Mouse (Mus musculus): ENCODE results near the gene Osbpl6. TPM values are rescaled to one million over a fixed set of nuclear protein-coding genes. Genes with fewer than 3 reads are reported as not detected.

The Osbpl6 gene
- total RNA-seq, 2 experiments from 2014 or later = 35.9 to 44.0 TPM

DNA sequence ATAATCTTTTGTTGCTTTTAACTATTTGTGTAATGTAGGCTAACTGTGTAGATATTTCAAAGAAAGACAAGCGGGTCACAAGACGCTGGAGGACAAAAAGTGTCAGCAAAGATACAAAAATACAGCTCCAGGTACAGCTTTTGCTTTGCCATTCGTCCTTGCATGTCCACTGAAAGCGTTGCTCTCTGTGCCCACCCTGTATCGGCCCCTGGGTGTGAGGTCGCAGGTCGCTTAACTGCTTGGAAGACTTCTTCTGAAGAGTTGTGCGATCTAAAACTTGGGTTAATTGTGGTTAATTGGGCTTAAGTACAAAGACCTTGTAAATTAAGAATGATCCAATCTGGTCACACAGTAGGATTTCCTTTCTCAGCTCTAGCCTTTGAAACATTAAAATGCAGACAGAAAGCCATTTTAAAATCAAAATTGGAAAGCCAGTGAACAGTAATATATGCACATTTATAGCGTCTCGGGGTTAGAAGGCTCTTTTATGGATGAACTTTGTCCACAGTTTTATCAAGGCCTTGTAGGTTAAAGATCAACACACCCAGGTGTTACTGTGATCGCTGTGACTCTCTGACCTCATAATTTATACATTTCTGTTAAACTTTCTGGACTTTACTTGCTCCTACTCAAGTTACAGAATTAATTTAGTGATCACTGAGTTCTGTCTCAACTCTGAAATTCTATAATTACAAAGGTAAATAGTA, 149.7 kb downstream of the Osbpl6 start:
- no peak for TF ChIP-seq CTCF (IDR thresholded peaks at IDR 0.05)
- no peak for DNase-seq
- H3K4me3 ChIP-seq = no peak overlapping the region
- H3K27ac ChIP-seq = no peak overlapping the region
- intact Hi-C loops (cut with DNase I) = no loop called here

DNA sequence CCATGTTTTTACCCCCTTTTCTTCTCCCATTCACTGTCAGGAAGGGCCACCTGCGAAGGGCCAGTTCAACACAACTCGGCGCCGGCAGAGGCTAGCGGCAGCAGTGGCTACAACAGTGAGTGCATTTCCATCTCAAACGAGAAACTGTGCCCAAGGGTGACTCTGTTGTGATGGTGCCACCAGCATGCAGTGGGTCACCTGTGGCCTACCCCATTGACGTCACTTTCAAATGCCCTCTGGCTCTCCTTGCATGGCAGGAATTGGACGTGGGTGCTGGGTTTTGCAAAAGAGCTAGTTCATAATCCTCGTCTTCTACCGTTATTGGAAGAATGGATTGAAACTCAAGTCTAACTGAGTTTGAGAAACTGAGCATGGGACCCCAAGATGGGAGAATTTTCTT, 153.8 kb downstream of the Osbpl6 start:
- Histone ChIP-seq H3K27ac (no peak overlapping the region), H3K4me3 (no peak overlapping the region)
- no peak for TF ChIP-seq CTCF (IDR thresholded peaks at IDR 0.05)
- DNase-seq = no peak
- intact Hi-C loops (cut with DNase I) = no loop called here

DNA sequence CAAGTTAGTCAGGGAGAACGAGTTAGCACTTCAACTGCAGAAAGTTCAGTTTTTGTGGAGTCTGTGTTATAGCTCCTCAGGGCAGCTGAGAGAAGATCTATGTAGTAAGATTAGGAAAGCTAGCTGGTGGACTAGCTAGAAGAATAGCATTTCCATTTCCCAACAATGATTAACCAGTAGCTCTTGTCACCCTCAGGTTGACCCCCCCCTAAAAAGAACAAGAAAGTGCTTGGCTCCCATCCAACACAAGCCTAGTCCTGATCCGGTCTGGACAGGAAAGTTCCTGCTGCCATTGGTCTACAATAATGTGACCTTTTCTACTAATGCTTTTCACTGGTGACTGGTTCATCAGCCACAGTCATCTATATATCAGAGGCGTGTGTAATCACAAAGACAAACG, 157.6 kb downstream of the Osbpl6 start:
- intact Hi-C loops (cut with DNase I) = no loop called here

DNA sequence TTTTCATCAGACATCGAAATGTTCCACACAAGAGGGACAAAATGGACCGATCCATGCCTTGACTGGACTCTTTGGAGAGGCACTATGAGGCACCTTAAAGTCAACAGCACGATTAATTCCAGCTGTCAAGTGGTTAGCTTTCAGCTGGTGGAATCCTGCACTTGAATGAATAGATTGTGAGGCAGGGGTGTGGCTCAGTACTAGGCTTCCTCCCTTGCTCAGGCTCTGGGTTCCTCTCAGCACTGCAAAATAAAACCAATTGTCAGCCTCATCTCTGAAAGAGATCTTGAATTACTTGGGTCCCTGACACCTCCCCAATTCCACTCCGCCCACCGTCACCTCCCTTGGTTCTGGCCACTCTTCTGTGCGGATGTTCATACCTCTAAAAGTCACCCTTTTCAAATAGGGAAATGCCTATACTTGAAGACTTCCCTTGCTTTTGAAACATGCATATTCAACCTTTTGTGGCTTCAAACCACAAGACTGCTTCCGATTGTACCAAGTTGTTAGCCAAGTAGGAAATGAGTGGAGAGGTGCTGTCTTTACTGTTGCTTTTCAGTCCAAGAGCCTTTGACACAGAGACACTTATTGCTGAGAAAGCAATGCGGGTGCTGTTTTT, 160.7 kb downstream of the Osbpl6 start:
- Histone ChIP-seq H3K4me3 (no peak overlapping the region), H3K27ac (no peak overlapping the region)
- intact Hi-C loops (cut with DNase I) = no loop called here
- DNase-seq = no peak
- TF ChIP-seq CTCF (IDR thresholded peaks at IDR 0.05) = no peak

More for the DNA sequence above, 157.6 kb downstream of the Osbpl6 start:
- no peak overlapping the region for H3K4me3 ChIP-seq
- no peak for DNase-seq
- H3K27ac ChIP-seq = no peak overlapping the region
- TF ChIP-seq CTCF (IDR thresholded peaks at IDR 0.05) = no peak

DNA sequence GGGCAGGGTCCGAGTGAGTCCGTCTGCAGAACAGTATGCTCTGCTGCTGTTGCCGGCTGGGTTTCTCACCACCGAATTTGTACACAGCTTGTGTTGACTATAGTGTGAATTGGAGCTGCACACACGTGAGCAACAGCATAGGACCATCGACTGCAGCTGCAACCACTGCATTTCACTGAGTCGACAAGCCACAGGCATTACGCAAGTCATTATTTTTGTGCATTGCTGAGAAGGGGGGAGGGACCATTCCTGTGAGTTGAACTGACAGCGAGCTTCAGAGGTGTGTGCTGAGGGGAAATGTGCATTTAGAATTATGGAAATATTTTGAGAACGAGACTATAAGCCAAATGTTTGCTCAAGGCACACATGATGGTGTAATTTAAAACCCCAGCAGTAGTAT, 165.2 kb downstream of the Osbpl6 start:
- Histone ChIP-seq H3K4me3 (no peak overlapping the region), H3K27ac (no peak overlapping the region)
- DNase-seq = no peak
- no peak for TF ChIP-seq CTCF (IDR thresholded peaks at IDR 0.05)
- intact Hi-C loops (cut with DNase I) = no loop called here

DNA sequence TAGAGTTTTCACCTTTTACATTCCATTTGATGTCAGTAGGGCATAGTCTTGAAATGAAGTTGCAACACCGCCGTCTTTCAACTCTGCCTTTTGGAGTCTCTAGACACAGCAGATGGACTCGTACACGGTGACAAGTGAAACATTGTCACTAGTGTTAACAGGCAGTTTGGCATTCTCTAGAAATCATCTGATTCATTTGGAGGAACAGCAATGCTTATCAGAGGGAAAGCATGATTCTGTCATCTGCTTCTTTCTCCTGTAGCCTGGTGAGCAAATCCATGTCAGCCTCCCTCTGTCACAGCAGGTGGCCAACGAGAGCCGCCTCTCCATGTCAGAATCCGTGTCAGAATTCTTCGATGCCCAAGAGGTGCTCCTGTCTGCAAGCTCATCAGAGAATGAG, 172.6 kb downstream of the Osbpl6 start:
- no peak for TF ChIP-seq CTCF (IDR thresholded peaks at IDR 0.05)
- DNase-seq = no peak
- intact Hi-C loops (cut with DNase I) = no loop called here
- Histone ChIP-seq H3K4me3 (no peak overlapping the region), H3K27ac (no peak overlapping the region)

DNA sequence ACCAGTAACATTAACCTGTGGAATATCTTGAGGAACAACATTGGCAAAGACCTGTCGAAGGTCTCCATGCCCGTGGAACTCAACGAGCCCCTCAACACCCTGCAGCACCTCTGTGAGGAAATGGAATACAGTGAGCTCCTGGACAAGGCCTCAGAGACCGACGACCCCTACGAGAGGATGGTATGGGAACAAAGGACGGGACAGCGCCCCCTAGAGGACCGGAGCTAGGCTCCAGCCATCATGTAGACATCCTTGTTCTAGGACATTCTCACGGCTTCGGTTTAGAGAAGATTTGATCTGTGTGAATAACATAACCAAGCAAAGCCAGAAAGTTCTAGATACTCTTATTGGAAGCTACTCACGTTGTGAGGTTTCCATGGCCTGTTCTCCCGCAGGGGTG, 178.8 kb downstream of the Osbpl6 start:
- TF ChIP-seq CTCF (IDR thresholded peaks at IDR 0.05) = peak; percentile 41
- intact Hi-C loops (cut with DNase I) = loop anchor here (10.0 kb wide), 1 partner anchor 220 kb away; the partner anchor contains the start of genes Cyct and Rbm45
- Histone ChIP-seq H3K27ac (no peak overlapping the region), H3K4me3 (no peak overlapping the region)
- DNase-seq = peak; percentile 21

DNA sequence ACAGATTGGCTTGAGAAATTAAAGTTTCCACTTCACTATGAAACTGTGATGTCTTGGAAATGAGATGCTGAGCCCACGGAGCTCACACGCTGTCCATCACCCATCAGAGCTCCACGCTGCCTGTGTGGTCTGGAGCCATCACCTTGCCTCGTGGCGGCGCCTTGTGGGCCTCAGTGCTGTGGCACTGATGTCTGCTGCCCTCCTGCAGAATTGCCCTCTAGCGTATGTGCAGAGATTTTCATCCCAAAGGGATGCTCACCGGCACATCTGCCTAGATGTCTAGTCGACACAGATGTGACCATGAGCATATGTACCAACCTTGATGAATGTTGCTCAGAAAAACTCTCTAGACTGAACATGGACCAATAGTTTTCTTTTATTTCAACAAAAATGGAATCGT, 180.6 kb downstream of the Osbpl6 start:
- no peak for TF ChIP-seq CTCF (IDR thresholded peaks at IDR 0.05)
- no peak for DNase-seq
- intact Hi-C loops (cut with DNase I) = loop anchor here (10.0 kb wide), 1 partner anchor 222 kb away; the partner anchor contains the start of genes Cyct and Rbm45
- no peak overlapping the region for H3K27ac ChIP-seq
- H3K4me3 ChIP-seq = no peak overlapping the region

DNA sequence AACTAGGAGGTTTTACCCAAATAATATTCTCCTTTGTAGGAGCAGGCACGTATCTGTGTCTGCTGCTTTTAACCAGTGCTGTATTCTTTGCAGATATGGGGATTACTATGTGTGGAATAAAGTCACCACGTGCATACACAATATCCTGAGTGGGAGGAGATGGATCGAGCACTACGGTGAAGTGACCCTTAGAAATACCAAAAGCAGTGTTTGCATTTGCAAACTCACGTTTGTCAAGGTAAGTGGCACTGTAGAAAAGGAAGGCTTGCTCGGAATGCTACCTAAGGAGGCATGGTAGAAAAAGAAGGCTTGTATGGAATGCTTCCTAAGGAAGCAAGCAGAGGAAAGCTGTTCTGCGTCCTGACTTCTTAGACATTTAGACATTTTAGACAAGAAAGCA, 183.9 kb downstream of the Osbpl6 start:
- H3K27ac ChIP-seq = no peak overlapping the region
- TF ChIP-seq CTCF (IDR thresholded peaks at IDR 0.05) = no peak
- intact Hi-C loops (cut with DNase I) = no loop called here
- no peak overlapping the region for H3K4me3 ChIP-seq
- no peak for DNase-seq

DNA sequence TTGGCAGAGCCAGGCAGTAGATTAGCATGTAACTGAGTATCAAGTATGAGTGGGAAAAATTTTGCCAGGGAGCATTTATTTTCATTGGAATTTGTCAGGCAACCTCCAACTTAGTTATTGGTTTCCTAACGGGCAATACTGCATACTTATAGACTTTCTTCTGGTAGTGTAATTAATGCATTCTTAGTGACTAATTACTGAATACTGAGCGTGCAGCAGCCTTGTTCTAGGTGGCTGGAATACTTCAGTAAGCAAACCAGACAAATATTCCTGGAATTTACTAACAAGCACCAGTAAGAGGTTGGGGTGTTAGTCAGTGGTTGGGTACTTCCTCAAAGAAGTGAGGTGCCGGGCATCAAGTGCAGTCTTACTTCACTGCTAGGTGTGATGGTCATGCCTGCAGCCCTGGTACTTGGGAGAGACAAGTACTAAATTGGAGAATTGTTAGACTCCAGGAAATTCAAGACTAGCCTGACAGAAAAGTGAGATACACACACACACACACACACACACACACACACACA, 186.2 kb downstream of the Osbpl6 start:
- Histone ChIP-seq H3K4me3 (no peak overlapping the region), H3K27ac (no peak overlapping the region)
- intact Hi-C loops (cut with DNase I) = no loop called here
- no peak for TF ChIP-seq CTCF (IDR thresholded peaks at IDR 0.05)
- no peak for DNase-seq

DNA sequence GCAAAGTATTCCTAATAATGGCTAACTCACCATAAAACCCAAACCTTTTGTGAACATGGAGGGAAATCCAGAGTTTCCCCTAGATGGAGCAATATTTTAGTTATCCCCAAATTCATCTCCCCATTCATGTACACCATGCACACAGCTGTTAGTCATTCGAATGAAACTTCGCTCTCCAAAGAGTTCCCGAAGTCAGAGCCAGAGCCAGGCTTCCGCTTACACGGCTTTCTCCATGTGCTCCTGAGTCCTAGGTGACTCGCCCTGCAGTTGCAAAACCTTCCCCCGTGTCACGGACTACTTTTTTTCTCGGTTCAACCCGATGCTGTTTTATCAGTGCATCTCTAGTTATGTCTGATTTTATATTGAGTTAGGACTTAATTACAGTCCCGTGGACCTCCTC, 191.2 kb downstream of the Osbpl6 start:
- TF ChIP-seq CTCF (IDR thresholded peaks at IDR 0.05) = no peak
- no peak overlapping the region for H3K4me3 ChIP-seq
- intact Hi-C loops (cut with DNase I) = no loop called here
- no peak for DNase-seq
- no peak overlapping the region for H3K27ac ChIP-seq

DNA sequence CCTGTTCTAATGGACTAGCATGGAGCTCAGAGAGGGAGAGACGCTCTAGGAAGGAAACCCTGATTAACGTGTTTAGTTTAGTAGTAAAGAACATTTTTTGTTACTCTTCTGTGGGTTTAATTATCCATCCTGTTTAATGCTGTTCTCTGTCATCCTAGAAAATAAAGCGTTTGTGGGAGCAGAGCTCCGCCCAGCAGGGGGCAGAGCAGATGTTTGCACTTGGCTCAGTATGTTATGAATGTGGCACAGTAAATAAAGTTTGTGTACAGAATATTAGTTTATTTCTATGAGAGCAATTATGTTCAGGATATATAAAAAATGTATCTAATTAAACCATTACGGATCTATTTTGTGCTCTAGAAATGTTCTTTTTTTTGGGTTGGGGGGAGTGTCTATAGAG, 192.9 kb downstream of the Osbpl6 start:
- intact Hi-C loops (cut with DNase I) = no loop called here
- TF ChIP-seq CTCF (IDR thresholded peaks at IDR 0.05) = peak; percentile 50
- Histone ChIP-seq H3K4me3 (no peak overlapping the region), H3K27ac (no peak overlapping the region)
- no peak for DNase-seq

DNA sequence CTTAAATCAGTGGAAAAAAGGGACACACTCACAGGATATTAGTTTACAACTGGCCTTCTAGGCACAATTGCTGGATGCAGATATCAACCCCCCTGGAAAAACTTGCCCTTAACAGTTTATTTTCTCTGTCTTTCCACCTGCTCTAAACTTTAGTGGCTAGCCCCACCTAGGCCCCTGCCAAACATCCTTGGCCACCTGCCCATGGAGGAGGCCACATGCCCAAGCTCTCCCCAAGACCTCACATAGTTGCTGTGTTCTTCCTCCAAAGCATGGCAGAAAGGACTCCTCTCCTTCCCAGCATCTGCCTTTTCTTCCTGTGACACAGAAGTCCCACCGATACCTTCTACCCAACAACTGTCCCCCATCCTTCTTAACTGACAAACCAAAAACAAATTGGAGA, 195.9 kb downstream of the Osbpl6 start:
- TF ChIP-seq CTCF (IDR thresholded peaks at IDR 0.05) = no peak
- intact Hi-C loops (cut with DNase I) = no loop called here
- no peak overlapping the region for H3K27ac ChIP-seq
- DNase-seq = no peak
- H3K4me3 ChIP-seq = no peak overlapping the region

DNA sequence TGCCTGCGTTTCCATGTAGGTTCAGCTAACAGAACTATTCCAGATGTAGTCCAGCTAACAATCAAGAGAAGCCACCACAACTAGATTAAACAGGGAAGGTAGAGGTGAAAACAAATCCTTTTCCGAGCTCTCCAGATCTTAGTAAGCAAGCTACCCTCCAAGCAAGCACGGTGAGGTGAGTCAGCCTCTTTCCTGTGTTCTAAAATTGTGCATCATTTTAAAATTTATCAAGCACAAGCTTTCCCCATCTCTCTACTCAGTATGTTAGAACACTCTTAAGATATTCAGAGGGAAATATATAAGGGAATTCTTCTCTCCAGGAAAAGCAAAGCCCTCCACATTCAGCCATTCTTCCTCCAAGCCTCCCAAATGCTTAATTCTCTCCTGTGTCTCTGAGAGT, 200.4 kb downstream of the Osbpl6 start:
- H3K4me3 ChIP-seq = no peak overlapping the region
- DNase-seq = no peak
- intact Hi-C loops (cut with DNase I) = no loop called here
- no peak for TF ChIP-seq CTCF (IDR thresholded peaks at IDR 0.05)
- no peak overlapping the region for H3K27ac ChIP-seq

Measured in gastrocnemius, adult 2 months (tissue).